Mouse (Mus musculus): ENCODE data around the gene Qk. TPM values are rescaled to one million over a fixed set of nuclear protein-coding genes. Genes with fewer than 3 reads are reported as not detected.
A peak's percentile ranks its signal among the peaks of the same experiment; 100 is the strongest.

Gene Qk
- polyA plus RNA-seq, 1 experiment from 2014 or later: 49.3 TPM

GRCm38 (mm10) chr17:10332127-10332526, 12.5 kb upstream of the Qk start:
- 71% methylated on average over 3 of the region's 3 CpGs for WGBS
- Histone ChIP-seq H3K27me3 (ENCODE audit: control insufficient read depth, insufficient read depth, low read length) (no peaks in the 10 kb centered on the region), H3K4me3 (ENCODE audit: low read length) (no peak overlapping the region), H3K27ac (ENCODE audit: low read depth, low read length) (no peak overlapping the region), H3K9me3 (ENCODE audit: control insufficient read depth, low read length) (no peaks in the 10 kb centered on the region), H3K4me2 (replicated peaks; ENCODE audit: low read depth, low read length) (no peak overlapping the region), H3K4me1 (ENCODE audit: control insufficient read depth, insufficient read depth, low read length) (peaks cover 8% of the 10 kb centered on the region; the same call in 1 of the 2 replicates), H3K36me3 (ENCODE audit: control insufficient read depth, insufficient read depth, low read length) (no peaks in the 10 kb centered on the region), H3K9ac (ENCODE audit: low read depth, low read length) (no peak overlapping the region)
- ATAC-seq (ENCODE audit: low FRiP score, low TSS enrichment): no peak

- H3K9me3 ChIP-seq (ENCODE audit: control insufficient read depth, low read length): no peaks in the 10 kb centered on the region
- no peak overlapping the region for H3K4me2 ChIP-seq (replicated peaks; ENCODE audit: low read depth, low read length)
- WGBS: 80% methylated on average over 5 of the region's 5 CpGs
- no peak for ATAC-seq (ENCODE audit: low FRiP score, low TSS enrichment)
- H3K36me3 ChIP-seq (ENCODE audit: control insufficient read depth, insufficient read depth, low read length): no peaks in the 10 kb centered on the region
- H3K4me3 ChIP-seq (ENCODE audit: low read length): no peak overlapping the region
- no peaks in the 10 kb centered on the region for H3K27me3 ChIP-seq (ENCODE audit: control insufficient read depth, insufficient read depth, low read length)
- H3K9ac ChIP-seq (ENCODE audit: low read depth, low read length): no peak overlapping the region
- H3K27ac ChIP-seq (ENCODE audit: low read depth, low read length): no peak overlapping the region
- H3K4me1 ChIP-seq (ENCODE audit: control insufficient read depth, insufficient read depth, low read length): peaks cover 1% of the 10 kb centered on the region; the same call in 1 of the 2 replicates
Measured at GRCm38 (mm10) chr17:10329461-10329860, 9.8 kb upstream of the Qk start.

- no peak overlapping the region for H3K4me2 ChIP-seq (replicated peaks; ENCODE audit: low read depth, low read length)
- H3K9me3 ChIP-seq (ENCODE audit: control insufficient read depth, low read length): no peaks in the 10 kb centered on the region
- no peak overlapping the region for H3K4me3 ChIP-seq (ENCODE audit: low read length)
- no peak for ATAC-seq (ENCODE audit: low FRiP score, low TSS enrichment)
- no peaks in the 10 kb centered on the region for H3K36me3 ChIP-seq (ENCODE audit: control insufficient read depth, insufficient read depth, low read length)
- 84% methylated on average over 9 of the region's 9 CpGs for WGBS
- no peaks in the 10 kb centered on the region for H3K27me3 ChIP-seq (ENCODE audit: control insufficient read depth, insufficient read depth, low read length)
- H3K27ac ChIP-seq (ENCODE audit: low read depth, low read length): no peak overlapping the region
- no peak overlapping the region for H3K9ac ChIP-seq (ENCODE audit: low read depth, low read length)
- H3K4me1 ChIP-seq (ENCODE audit: control insufficient read depth, insufficient read depth, low read length): peaks cover 6% of the 10 kb centered on the region; the same call in 1 of the 2 replicates
Measured at GRCm38 (mm10) chr17:10328544-10329100, 9.0 kb upstream of the Qk start.

DNA sequence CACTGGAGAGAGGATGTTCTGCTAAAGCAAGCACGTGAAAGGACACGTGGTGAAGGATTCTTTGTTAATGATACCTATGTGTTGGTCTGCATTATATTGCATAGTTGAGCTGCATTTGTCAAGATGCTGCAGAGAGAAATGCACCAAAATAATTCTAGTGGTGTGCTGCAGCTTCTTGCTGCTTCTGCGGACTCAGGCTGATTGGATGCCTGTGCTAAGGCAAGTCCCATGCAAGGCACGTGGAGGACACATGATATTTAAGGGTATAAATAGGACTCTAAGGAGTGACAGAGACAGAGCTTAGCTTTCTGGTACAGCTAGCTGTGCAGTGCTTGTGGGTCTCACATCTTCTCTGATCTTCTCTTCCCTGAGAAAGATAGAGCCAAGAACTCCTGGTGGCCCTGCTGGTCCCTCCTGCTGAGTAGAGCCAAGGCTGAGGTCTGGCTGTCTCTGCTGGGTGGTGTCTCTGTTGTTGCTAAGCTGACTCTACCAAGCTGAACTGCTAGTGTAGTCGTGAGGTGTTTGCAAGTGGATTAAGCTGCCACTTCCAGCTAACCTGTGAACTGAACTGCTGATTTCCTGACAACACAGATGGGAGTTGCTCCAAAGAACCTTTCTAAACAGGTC, 8.0 kb upstream of the Qk start:
- 69% methylated on average over 5 of the region's 5 CpGs for WGBS
- no peaks in the 10 kb centered on the region for H3K36me3 ChIP-seq (ENCODE audit: control insufficient read depth, insufficient read depth, low read length)
- no peaks in the 10 kb centered on the region for H3K27me3 ChIP-seq (ENCODE audit: control insufficient read depth, insufficient read depth, low read length)
- H3K27ac ChIP-seq (ENCODE audit: low read depth, low read length): no peak overlapping the region
- peaks cover 9% of the 10 kb centered on the region; the same call in 1 of the 2 replicates for H3K4me1 ChIP-seq (ENCODE audit: control insufficient read depth, insufficient read depth, low read length)
- no peak overlapping the region for H3K4me3 ChIP-seq (ENCODE audit: low read length)
- no peak overlapping the region for H3K9ac ChIP-seq (ENCODE audit: low read depth, low read length)
- no peaks in the 10 kb centered on the region for H3K9me3 ChIP-seq (ENCODE audit: control insufficient read depth, low read length)
- H3K4me2 ChIP-seq (replicated peaks; ENCODE audit: low read depth, low read length): no peak overlapping the region
- ATAC-seq (ENCODE audit: low FRiP score, low TSS enrichment): no peak

DNA sequence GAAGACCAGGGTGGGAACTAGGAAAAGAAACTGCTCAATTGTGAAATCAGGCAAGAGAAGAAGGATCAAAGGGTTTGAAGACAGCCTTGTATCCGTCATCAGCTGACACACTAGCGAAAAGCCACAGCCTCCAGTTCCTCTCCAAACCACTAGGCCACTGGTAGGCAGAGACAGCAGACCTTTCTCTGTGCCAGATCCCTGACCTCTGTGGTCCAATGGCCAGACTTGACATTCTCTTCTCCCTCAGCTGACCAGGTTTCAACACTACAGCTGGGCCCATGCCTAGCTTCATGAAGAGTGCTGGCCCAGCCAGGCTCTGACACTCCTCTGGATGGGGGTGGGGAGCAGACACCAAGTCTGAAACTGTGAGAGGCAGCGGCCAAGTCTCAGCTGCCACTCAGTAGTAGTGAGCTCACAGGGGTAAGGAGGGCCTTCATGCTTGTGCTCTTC, 7.0 kb upstream of the Qk start:
- Histone ChIP-seq H3K4me1 (ENCODE audit: control insufficient read depth, insufficient read depth, low read length) (peaks cover 13% of the 10 kb centered on the region; the same call in 1 of the 2 replicates), H3K27ac (ENCODE audit: low read depth, low read length) (no peak overlapping the region), H3K4me3 (ENCODE audit: low read length) (no peak overlapping the region), H3K36me3 (ENCODE audit: control insufficient read depth, insufficient read depth, low read length) (no peaks in the 10 kb centered on the region), H3K4me2 (replicated peaks; ENCODE audit: low read depth, low read length) (no peak overlapping the region), H3K9ac (ENCODE audit: low read depth, low read length) (no peak overlapping the region), H3K27me3 (ENCODE audit: control insufficient read depth, insufficient read depth, low read length) (no peaks in the 10 kb centered on the region), H3K9me3 (ENCODE audit: control insufficient read depth, low read length) (no peaks in the 10 kb centered on the region)
- 75% methylated on average over 3 of the region's 3 CpGs for WGBS
- ATAC-seq (ENCODE audit: low FRiP score, low TSS enrichment): no peak

- 96% methylated on average over 4 of the region's 4 CpGs for WGBS
Measured at GRCm38 (mm10) chr17:10325921-10326320, 6.3 kb upstream of the Qk start.

GRCm38 (mm10) chr17:10321754-10322153, 2.1 kb upstream of the Qk start:
- no peak overlapping the region for H3K4me3 ChIP-seq (ENCODE audit: low read length)
- H3K4me2 ChIP-seq (replicated peaks; ENCODE audit: low read depth, low read length): no peak overlapping the region
- no peak overlapping the region for H3K27ac ChIP-seq (ENCODE audit: low read depth, low read length)
- no peak for ATAC-seq (ENCODE audit: low FRiP score, low TSS enrichment)
- H3K4me1 ChIP-seq (ENCODE audit: control insufficient read depth, insufficient read depth, low read length): peaks cover 20% of the 10 kb centered on the region; the same call in 1 of the 2 replicates
- 78% methylated on average over 4 of the region's 4 CpGs for WGBS
- H3K27me3 ChIP-seq (ENCODE audit: control insufficient read depth, insufficient read depth, low read length): no peaks in the 10 kb centered on the region
- H3K9ac ChIP-seq (ENCODE audit: low read depth, low read length): no peak overlapping the region
- H3K36me3 ChIP-seq (ENCODE audit: control insufficient read depth, insufficient read depth, low read length): no peaks in the 10 kb centered on the region
- no peaks in the 10 kb centered on the region for H3K9me3 ChIP-seq (ENCODE audit: control insufficient read depth, low read length)

More at GRCm38 (mm10) chr17:10325921-10326320, 6.3 kb upstream of the Qk start:
- no peak for ATAC-seq (ENCODE audit: low FRiP score, low TSS enrichment)
- H3K4me3 ChIP-seq (ENCODE audit: low read length): no peak overlapping the region
- H3K36me3 ChIP-seq (ENCODE audit: control insufficient read depth, insufficient read depth, low read length): no peaks in the 10 kb centered on the region
- H3K27ac ChIP-seq (ENCODE audit: low read depth, low read length): no peak overlapping the region
- peaks cover 20% of the 10 kb centered on the region; the same call in 1 of the 2 replicates for H3K4me1 ChIP-seq (ENCODE audit: control insufficient read depth, insufficient read depth, low read length)
- H3K9me3 ChIP-seq (ENCODE audit: control insufficient read depth, low read length): no peaks in the 10 kb centered on the region
- no peaks in the 10 kb centered on the region for H3K27me3 ChIP-seq (ENCODE audit: control insufficient read depth, insufficient read depth, low read length)
- no peak overlapping the region for H3K9ac ChIP-seq (ENCODE audit: low read depth, low read length)
- no peak overlapping the region for H3K4me2 ChIP-seq (replicated peaks; ENCODE audit: low read depth, low read length)

GRCm38 (mm10) chr17:10321092-10321491, 1.4 kb upstream of the Qk start:
- peak overlapping the region; percentile 31; the same call in 1 of the 2 replicates for H3K4me2 ChIP-seq (replicated peaks; ENCODE audit: low read depth, low read length)
- H3K4me1 ChIP-seq (ENCODE audit: control insufficient read depth, insufficient read depth, low read length): peaks cover 23% of the 10 kb centered on the region; the same call in 1 of the 2 replicates
- no peak overlapping the region for H3K9ac ChIP-seq (ENCODE audit: low read depth, low read length)
- ATAC-seq (ENCODE audit: low FRiP score, low TSS enrichment): no peak
- no peak overlapping the region for H3K27ac ChIP-seq (ENCODE audit: low read depth, low read length)
- no peaks in the 10 kb centered on the region for H3K36me3 ChIP-seq (ENCODE audit: control insufficient read depth, insufficient read depth, low read length)
- no peak overlapping the region for H3K4me3 ChIP-seq (ENCODE audit: low read length)
- no peaks in the 10 kb centered on the region for H3K9me3 ChIP-seq (ENCODE audit: control insufficient read depth, low read length)
- H3K27me3 ChIP-seq (ENCODE audit: control insufficient read depth, insufficient read depth, low read length): no peaks in the 10 kb centered on the region
- WGBS: 36% methylated on average over 1 of the region's 1 CpGs

DNA sequence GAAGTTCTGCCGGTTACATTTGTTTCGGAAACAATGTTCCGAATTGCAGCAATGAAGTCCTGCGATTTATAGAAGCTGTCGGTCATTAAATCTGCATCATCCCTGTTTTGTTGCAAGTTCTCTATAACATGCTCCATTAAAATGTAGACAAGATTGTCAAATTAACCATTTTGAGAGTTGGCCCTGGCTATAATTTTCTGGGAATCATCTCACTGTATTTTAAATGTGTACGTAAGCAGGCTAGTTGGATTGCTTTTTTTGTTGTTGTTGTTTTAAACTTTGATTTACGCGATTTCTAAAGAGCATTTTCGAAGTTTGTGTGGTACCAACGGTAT, 769 bp upstream of the Qk start:
- Histone ChIP-seq H3K4me2 (replicated peaks; ENCODE audit: low read depth, low read length) (peak overlapping the region; percentile 45), H3K4me1 (ENCODE audit: control insufficient read depth, insufficient read depth, low read length) (peaks cover 23% of the 10 kb centered on the region; the same call in 1 of the 2 replicates), H3K9me3 (ENCODE audit: control insufficient read depth, low read length) (no peaks in the 10 kb centered on the region), H3K4me3 (ENCODE audit: low read length) (peak overlapping the region; percentile 70), H3K27me3 (ENCODE audit: control insufficient read depth, insufficient read depth, low read length) (no peaks in the 10 kb centered on the region), H3K27ac (ENCODE audit: low read depth, low read length) (no peak overlapping the region), H3K36me3 (ENCODE audit: control insufficient read depth, insufficient read depth, low read length) (no peaks in the 10 kb centered on the region), H3K9ac (ENCODE audit: low read depth, low read length) (peak overlapping the region; percentile 88; the same call in 1 of the 2 replicates)
- 10% methylated on average over 10 of the region's 10 CpGs for WGBS
- ATAC-seq (ENCODE audit: low FRiP score, low TSS enrichment): no peak
